Mouse (Mus musculus) testis, adult 2 months (tissue): ENCODE results near the gene Akap13.

Experiments used
- CTCF ChIP-seq: fragments of 200-500 bp; IDR thresholded peaks from 2 replicates; pipeline ENCODE4 v1.5.1; 2012; ENCODE audit warnings: low read depth, mild to moderate bottlenecking, inconsistent platforms, low read length, moderate library complexity; ENCODE audit not compliant: control insufficient read depth, insufficient read depth, insufficient replicate concordance
- POLR2A ChIP-seq: fragments of 200-500 bp; IDR thresholded peaks from 2 replicates; pipeline ENCODE4 v1.6.1; 2012; ENCODE audit warnings: low read depth, mild to moderate bottlenecking, inconsistent platforms, low read length, moderate library complexity; ENCODE audit not compliant: control insufficient read depth

- TF ChIP-seq CTCF = no peak
- TF ChIP-seq POLR2A = no peak
Observed at GRCm38 (mm10) chr7:75629669-75630068, 174.3 kb downstream of the Akap13 start.
